Mouse (Mus musculus) stomach, embryonic 14.5 days (tissue): ENCODE results near the gene Zc4h2. TPM values are rescaled to one million over a fixed set of nuclear protein-coding genes. Genes with fewer than 3 reads are reported as not detected.

Experiments used
- ATAC-seq: fragments of 200-750 bp; cut with Nextera tagmentation; 2 replicates; pipeline ENCODE4 v1.8.0; 2017; ENCODE audit warnings: low read depth, moderate TSS enrichment; ENCODE audit not compliant: insufficient number of reproducible peaks, insufficient read depth, low FRiP score
- H3K27ac ChIP-seq: fragments of 300-500 bp; sonication (generic); 2 replicates; pipeline ENCODE4 v1.5.1; 2014; ENCODE audit warnings: mild to moderate bottlenecking, low read length, moderate library complexity, mixed read lengths
- H3K27me3 ChIP-seq: fragments of 300-500 bp; sonication (generic); 2 replicates; pipeline ENCODE4 v1.6.1; 2014; ENCODE audit warnings: low read length, control low read depth, mixed read lengths; ENCODE audit not compliant: control insufficient read depth, insufficient read depth
- H3K36me3 ChIP-seq: fragments of 300-500 bp; sonication (generic); 2 replicates; pipeline ENCODE4 v1.6.1; 2014; ENCODE audit warnings: mild to moderate bottlenecking, control low read depth, low read length, moderate library complexity, mixed read lengths; ENCODE audit not compliant: control insufficient read depth, insufficient read depth
- H3K4me1 ChIP-seq: fragments of 300-500 bp; sonication (generic); 2 replicates; pipeline ENCODE4 v1.6.1; 2014; ENCODE audit warnings: low read length, control low read depth, mixed read lengths; ENCODE audit not compliant: control insufficient read depth, insufficient read depth
- H3K4me2 ChIP-seq: fragments of 300-500 bp; sonication (generic); replicated peaks from 2 replicates; pipeline ENCODE4 v1.6.1; 2014; ENCODE audit warnings: low read depth, low read length, control low read depth
- H3K4me3 ChIP-seq: fragments of 300-500 bp; sonication (generic); 2 replicates; pipeline ENCODE4 v1.5.1; 2014; ENCODE audit warnings: low read depth, low read length, control low read depth
- H3K9ac ChIP-seq: fragments of 300-500 bp; sonication (generic); replicated peaks from 2 replicates; pipeline ENCODE4 v1.6.1; 2014; ENCODE audit warnings: low read depth, mild to moderate bottlenecking, control low read depth, low read length, moderate library complexity, mixed read lengths
- H3K9me3 ChIP-seq: fragments of 300-500 bp; sonication (generic); 2 replicates; pipeline ENCODE4 v1.6.1; 2016; ENCODE audit warnings: low read depth, low read length, control low read depth; ENCODE audit not compliant: control insufficient read depth
- WGBS: fragments of 180-500 bp; shearing (Covaris S2); extraction: QIAGEN DNeasy Blood & Tissue Kit; methylation state at CpG from one replicate; pipeline ENCODE4 v1.1.7; 2014; 5-methylcytosine and 5-hydroxymethylcytosine counted together
- polyA plus RNA-seq: library from polyadenylated mRNA; unstranded; fragments of >200 nt; fragmentation: Nextera tagmentation; extraction: Ambion mirVana; gene quantifications from 2 replicates; pipeline ENCODE4 v1.2.1, GENCODE M21; 2014

The Zc4h2 gene
- 22.2 and 22.8 TPM in 2 replicates for polyA plus RNA-seq

DNA sequence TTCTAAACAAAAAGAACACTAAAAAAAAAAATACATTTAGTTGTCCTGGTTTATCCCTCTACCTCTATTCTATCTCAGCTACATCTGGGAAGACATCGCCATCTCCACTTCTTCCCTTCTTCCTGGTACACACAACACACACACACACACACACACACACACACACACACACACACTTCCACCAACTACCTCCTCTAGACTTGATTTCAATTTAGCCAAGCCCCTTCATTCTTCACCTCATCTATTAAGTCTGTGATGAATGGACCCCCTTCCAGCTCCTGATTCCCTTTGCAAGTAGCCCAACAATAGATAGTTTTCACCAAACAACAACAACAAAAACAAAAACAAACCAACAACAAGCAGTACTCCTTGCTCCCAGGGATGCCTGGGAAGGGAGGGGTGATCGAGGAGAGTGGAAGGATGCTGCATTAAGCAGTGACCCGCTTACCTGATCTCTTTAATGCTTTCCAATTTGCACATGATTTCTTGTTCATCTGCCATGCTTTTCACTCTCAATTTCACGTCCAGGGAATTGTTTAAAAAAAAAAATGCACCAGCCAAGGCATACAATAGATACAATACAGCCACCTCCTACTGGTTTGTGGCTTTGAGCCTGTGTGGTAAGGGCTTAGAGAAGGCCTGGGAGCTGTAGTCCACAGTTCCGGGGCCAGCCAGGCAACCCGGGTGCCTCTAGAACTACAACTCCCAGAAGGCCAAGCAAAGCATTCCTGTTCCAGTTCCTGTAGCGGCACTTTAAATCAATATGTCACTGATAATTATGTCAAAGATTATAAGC lies at the start of gene Zc4h2:
Zc4h2 (minus strand) TSS at position 706 of the 796 bp plus-strand sequence.
- peak within 1 kb of the TSS; percentile 35 for H3K4me2 ChIP-seq
- peak within 1 kb of the TSS; percentile 31 for H3K4me3 ChIP-seq
- no peak within 1 kb of the TSS for H3K27ac ChIP-seq
- WGBS: 23% methylated on average over 7 of the region's 7 CpGs
- no peaks in the 10 kb centered on the region for H3K9me3 ChIP-seq
- no peaks in the 10 kb centered on the region for H3K4me1 ChIP-seq
- no peak within 1 kb of the TSS for H3K9ac ChIP-seq
- H3K36me3 ChIP-seq: no peaks in the 10 kb centered on the region
- H3K27me3 ChIP-seq: no peaks in the 10 kb centered on the region
- peak; percentile 97 for ATAC-seq

DNA sequence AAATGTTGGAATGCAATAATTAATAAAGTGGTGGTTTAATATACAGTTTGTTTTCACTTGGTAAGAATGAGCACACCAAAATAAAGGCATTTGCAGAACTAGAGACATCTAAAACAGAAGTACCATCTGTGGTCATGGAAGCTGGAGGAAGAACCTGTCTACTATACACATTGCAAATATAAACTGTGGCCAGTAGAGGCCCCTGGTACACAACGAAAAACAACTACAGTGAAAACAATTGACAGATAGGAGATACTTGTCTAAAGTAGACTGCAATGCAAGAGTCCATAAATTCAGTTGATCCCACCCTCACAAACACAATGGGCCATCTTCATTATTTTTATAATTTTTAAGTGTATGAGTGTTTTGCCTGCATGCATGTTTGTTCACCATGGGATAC lies 28.8 kb upstream of the Zc4h2 start:
- WGBS: 57% methylated on average over 1 of the region's 1 CpGs

DNA sequence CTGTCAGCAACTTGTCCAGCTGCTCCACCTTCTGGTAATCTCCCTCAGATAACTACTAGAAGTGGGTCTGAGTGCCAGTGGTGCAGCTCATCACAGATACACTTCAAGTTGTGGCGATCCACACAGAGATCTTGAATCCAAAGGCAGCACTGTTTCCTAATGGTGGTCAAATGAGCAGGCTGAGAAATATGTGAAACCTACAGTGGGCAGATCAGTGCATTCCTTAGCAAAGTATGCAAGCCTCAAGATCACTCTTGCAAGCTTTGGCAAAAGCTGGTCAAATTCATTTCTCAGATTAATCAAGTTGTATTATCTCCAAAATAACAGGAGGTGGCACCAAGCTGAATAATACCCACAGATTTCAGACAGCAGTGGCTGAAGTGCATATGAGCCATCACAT lies 23.9 kb upstream of the Zc4h2 start:
- no peak overlapping the region for H3K9ac ChIP-seq
- no peak overlapping the region for H3K4me3 ChIP-seq
- no peak for ATAC-seq
- H3K27ac ChIP-seq: no peak overlapping the region
- H3K36me3 ChIP-seq: no peaks in the 10 kb centered on the region
- H3K4me2 ChIP-seq: no peak overlapping the region
- H3K9me3 ChIP-seq: no peaks in the 10 kb centered on the region
- 79% methylated on average over 1 of the region's 1 CpGs for WGBS
- H3K4me1 ChIP-seq: no peaks in the 10 kb centered on the region
- no peaks in the 10 kb centered on the region for H3K27me3 ChIP-seq

More for the DNA sequence above, 28.8 kb upstream of the Zc4h2 start:
- H3K9ac ChIP-seq: no peak overlapping the region
- H3K4me3 ChIP-seq: no peak overlapping the region
- H3K4me1 ChIP-seq: no peaks in the 10 kb centered on the region
- no peak for ATAC-seq
- H3K36me3 ChIP-seq: no peaks in the 10 kb centered on the region
- no peaks in the 10 kb centered on the region for H3K27me3 ChIP-seq
- no peak overlapping the region for H3K4me2 ChIP-seq
- no peak overlapping the region for H3K27ac ChIP-seq
- H3K9me3 ChIP-seq: no peaks in the 10 kb centered on the region

DNA sequence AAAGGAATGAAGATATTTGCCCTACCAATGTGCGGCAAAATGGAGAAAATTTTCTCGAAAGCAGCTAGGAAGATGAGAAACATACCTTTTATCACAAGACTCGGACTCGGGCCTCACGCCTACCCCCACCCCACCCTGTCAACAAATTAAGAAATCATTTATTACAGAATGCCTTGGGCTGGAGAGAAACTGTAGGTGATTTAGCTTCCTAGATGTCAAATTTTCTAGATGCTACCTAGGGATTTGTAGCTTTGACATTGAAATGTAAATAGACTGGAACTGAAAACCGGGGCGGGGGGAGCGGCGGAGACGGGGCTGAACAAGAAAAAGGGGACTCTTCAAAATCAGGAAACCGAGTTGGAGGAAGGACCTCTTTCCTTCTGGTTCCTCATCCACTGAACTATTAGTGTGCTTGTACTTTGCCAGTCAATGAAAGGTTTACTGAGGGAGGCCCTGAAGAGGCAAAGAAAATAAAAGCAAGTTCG lies 333 bp upstream of the Zc4h2 start:
- Histone ChIP-seq H3K36me3 (no peaks in the 10 kb centered on the region), H3K9ac (no peak overlapping the region)
- WGBS: 23% methylated on average over 12 of the region's 12 CpGs

DNA sequence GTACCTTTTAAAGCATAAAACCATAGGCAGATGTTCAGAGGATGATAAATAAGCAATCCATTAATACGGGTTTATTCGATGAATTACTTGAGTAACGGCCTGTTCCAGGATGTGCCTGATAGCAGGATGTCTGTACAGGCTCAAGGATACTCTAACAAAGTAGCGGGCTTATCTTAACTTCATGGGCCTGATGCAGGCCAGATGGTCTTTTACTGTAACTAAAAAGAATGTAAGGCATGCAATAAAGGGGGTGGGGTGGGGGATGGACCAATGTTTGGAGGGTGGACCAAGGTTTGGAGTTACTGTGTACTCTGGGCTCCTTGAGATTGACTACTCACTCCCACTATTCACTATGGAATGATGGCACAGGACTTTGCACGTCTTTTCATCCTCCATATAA lies 57.7 kb downstream of the Zc4h2 start:
- H3K27ac ChIP-seq: no peak overlapping the region
- H3K27me3 ChIP-seq: no peaks in the 10 kb centered on the region
- no peaks in the 10 kb centered on the region for H3K4me1 ChIP-seq
- no peak overlapping the region for H3K9ac ChIP-seq
- no peaks in the 10 kb centered on the region for H3K36me3 ChIP-seq
- no peak overlapping the region for H3K4me2 ChIP-seq
- H3K9me3 ChIP-seq: no peaks in the 10 kb centered on the region
- WGBS: 48% methylated on average over 5 of the region's 5 CpGs
- no peak; the same call in 1 of the 2 replicates for ATAC-seq
- no peak overlapping the region for H3K4me3 ChIP-seq

More for the DNA sequence above, 333 bp upstream of the Zc4h2 start:
- no peak overlapping the region for H3K27ac ChIP-seq
- no peaks in the 10 kb centered on the region for H3K4me1 ChIP-seq
- H3K4me2 ChIP-seq: peak overlapping the region; percentile 35
- no peaks in the 10 kb centered on the region for H3K9me3 ChIP-seq
- ATAC-seq: peak; percentile 56; the same call in 1 of the 2 replicates
- peak overlapping the region; percentile 31 for H3K4me3 ChIP-seq
- no peaks in the 10 kb centered on the region for H3K27me3 ChIP-seq

Other genes starting within 250 kb of the Zc4h2 start
- gene Amer1, start 213.6 kb downstream of the Zc4h2 start, polyA plus RNA-seq: 13.2 and 13.6 TPM in 2 replicates
- 0.28 TPM in 1 of 2 replicates, not detected in the other for gene Asb12, start 100.5 kb downstream of the Zc4h2 start, polyA plus RNA-seq
- not detected in 2 replicates for gene Pfn5, start 100.4 kb downstream of the Zc4h2 start, polyA plus RNA-seq
- gene Zc3h12b, start 53.2 kb upstream of the Zc4h2 start, polyA plus RNA-seq: 3.0 and 5.3 TPM in 2 replicates